Mouse (Mus musculus) cortical plate, adult 2 months (tissue): ENCODE measurements around the gene Wbp2. TPM values are rescaled to one million over a fixed set of nuclear protein-coding genes. Genes with fewer than 3 reads are reported as not detected.

Experiments used
- H3K27ac ChIP-seq: fragments of 200-500 bp; 2 replicates; pipeline ENCODE4 v1.5.1; 2012; ENCODE audit warnings: low read length, control low read depth, inconsistent platforms; ENCODE audit not compliant: insufficient read depth
- H3K4me1 ChIP-seq: fragments of 200-500 bp; 2 replicates; pipeline ENCODE4 v1.6.1; 2011; ENCODE audit warnings: low read length; ENCODE audit not compliant: control insufficient read depth, insufficient read depth
- H3K4me3 ChIP-seq: fragments of 200-500 bp; 2 replicates; pipeline ENCODE4 v1.5.1; 2011; ENCODE audit warnings: mild to moderate bottlenecking, low read length, control low read depth; ENCODE audit not compliant: insufficient read depth
- CTCF ChIP-seq: fragments of 200-500 bp; IDR thresholded peaks from 2 replicates; pipeline ENCODE4 v1.5.1; 2011; ENCODE audit warnings: mild to moderate bottlenecking, control low read depth, low read length; ENCODE audit not compliant: insufficient read depth; ENCODE audit errors: extremely low read depth
- POLR2A ChIP-seq: fragments of 200-500 bp; IDR thresholded peaks from 2 replicates; pipeline ENCODE4 v1.6.1; 2011; ENCODE audit warnings: mild to moderate bottlenecking, low read length, control low read depth; ENCODE audit not compliant: insufficient read depth; ENCODE audit errors: extremely low read depth
- polyA plus RNA-seq: library from polyadenylated mRNA; depleted of rRNA; stranded (reverse); fragments of >200 nt; gene quantifications from 2 replicates; pipeline ENCODE4 v1.2.3, GENCODE M21; 2012

The Wbp2 gene
- polyA plus RNA-seq, 1 experiment, result 438 TPM

DNA sequence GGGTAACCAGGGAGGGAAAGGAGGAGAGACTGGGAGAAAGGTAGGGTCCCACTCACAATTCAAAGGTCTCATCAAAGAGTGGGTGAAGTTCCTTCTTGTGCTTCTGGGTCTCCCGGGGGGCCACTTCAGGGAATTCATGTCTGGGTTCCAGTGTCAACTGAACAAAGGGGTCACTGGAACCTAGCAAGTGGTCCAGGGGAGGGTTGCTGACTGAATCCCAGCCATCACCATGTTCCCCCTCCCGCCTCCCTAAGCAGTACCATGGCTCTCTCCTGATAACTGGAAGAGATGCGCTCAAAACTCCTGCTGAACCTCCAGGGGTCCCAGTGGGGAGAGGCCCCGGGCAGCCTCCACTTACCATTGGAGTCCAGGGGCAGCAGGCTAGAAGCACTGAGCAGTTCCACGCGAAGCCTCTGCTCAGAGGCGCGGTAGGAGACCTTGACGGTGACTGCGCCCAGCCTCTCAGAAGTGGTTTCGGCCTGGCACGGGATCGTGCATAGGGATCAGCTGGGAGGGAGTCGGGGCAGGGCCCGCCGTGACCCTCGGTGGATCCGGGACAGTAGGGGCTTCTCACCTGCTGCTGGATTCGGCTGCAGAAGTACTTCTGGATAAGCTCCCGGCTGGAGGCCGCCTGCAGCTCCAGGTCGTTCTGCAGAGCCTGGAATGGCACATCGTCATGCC, 22.5 kb downstream of the Wbp2 start:
- H3K27ac ChIP-seq, result no peak overlapping the region
- no peak overlapping the region for H3K4me3 ChIP-seq

DNA sequence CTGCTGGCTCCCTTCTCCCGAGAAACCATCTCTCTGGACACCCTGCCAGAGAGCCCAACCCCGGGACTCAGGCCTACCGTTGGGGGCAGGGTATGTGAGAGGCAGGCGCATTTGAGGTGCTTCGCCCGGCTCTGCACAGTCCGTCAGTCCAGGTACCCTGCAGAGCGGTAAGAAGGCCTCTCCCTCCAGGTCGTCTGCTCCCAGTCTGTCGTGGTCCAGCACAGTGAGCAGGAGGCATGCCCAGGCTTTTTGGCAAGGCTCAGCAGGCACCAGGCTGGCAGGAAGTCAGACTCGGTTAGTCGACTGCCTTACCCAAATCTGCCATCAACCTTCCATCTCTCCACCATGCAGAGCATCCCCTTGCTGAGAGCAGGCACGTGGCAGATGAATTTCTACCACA, 23.2 kb downstream of the Wbp2 start:
- TF ChIP-seq CTCF (no peak), POLR2A (no peak)
- Histone ChIP-seq H3K4me1 (peaks cover 7% of the 10 kb centered on the region), H3K27ac (no peak overlapping the region), H3K4me3 (no peak overlapping the region)

More for the DNA sequence above, 22.5 kb downstream of the Wbp2 start:
- TF ChIP-seq POLR2A (no peak), CTCF (no peak)
- H3K4me1 ChIP-seq, result peaks cover 7% of the 10 kb centered on the region

DNA sequence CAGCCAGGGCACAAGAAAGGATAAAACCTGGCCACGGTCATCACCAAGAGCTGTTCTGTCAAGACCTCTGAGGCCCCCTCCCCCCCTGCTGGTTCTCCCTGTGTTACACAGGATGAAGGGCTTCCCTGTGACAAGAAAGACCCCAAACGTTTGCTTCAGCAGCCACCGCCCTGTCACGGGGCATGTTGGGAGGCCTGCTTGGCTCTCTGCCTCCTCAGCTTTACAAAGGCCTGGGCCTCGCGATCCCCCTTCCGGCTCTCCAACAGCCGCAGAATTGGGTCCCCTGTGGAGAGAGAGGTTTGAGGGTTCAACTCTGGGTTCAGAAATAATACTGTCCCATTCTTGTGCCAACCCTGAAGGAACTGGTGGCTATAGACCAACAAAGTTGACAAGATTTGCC, 24.3 kb downstream of the Wbp2 start:
- Histone ChIP-seq H3K4me1 (peaks cover 7% of the 10 kb centered on the region), H3K27ac (peak overlapping the region; percentile 7; the same call in 1 of the 2 replicates), H3K4me3 (no peak overlapping the region)
- no peak for TF ChIP-seq POLR2A
- no peak for TF ChIP-seq CTCF

DNA sequence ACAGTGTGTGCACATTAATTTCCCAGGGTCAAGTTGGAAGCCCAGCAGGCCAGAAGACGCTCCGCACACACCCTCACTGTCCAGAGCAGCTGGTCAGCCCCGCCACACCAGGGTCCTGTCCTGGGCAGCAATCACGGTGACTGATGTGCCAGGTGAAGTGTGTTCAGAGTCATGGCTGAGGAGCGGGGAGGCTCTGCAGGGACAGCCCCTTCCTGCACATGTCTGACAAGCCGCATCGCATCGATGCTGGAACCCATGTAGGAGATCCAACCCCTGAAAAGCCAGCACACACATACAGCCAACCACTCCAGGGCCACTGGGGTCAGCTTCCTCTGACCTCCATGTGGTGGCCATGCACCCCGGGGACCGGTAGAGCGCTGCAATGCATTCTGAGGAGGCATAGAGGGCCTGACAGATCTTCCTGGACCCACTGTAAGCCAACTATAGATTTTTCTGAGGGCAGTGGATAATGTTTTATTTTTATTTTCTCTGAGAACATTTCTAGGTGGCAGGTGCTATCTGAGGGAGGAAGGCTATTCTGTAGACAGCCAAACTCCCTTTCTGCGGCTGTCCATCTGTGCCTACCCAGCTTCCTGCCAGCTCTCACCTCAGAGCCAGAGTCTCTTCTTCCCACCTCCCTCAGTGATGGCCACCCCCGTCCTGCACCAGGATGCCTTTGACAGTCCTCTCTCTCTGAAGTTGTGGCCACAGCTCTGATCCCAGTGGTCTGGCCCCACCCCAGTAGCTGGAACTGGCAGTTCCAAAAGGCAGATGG, 25.0 kb downstream of the Wbp2 start:
- TF ChIP-seq CTCF, result no peak
- no peak for TF ChIP-seq POLR2A
- Histone ChIP-seq H3K4me3 (no peak overlapping the region), H3K27ac (peak overlapping the region; percentile 76), H3K4me1 (peaks cover 7% of the 10 kb centered on the region)

DNA sequence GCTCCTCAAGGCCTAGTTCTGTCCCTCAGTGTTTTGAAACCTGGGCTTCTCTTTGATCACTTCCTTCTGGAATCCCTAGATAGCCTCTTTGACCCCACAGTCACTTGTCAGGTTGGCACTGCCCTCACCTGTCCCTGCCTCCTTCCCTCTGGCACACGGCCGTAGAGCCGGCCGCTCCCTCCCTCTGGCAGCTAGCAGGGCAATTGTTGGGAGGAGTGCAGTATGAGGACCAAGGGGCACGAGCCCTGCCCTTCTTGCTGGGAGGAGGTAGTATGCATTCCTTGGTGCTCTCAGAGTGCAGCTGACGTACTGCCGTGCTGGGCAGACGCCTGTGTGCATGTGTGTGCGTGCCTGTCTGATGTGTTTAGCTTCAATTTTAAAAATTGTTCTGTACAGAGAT, 26.2 kb downstream of the Wbp2 start:
- H3K4me3 ChIP-seq, result no peak overlapping the region

DNA sequence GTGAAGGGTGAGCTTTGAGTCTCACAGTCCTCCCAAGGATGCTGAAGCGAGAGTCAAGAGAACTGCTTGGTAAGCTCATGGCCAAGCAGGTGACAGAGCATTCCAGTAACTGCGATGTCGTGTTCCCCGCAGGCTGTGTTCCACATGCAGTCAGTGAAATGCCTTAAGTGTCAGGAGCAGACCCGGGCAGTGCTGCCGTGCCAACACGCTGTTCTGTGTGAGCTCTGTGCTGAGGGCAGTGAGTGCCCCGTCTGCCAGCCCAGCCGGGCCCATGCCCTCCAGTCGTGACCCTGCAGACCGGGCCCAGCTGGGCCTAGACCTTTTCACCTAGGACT, 27.1 kb downstream of the Wbp2 start:
- Histone ChIP-seq H3K27ac (no peak overlapping the region), H3K4me3 (no peak overlapping the region), H3K4me1 (peaks cover 7% of the 10 kb centered on the region)
- TF ChIP-seq POLR2A (no peak), CTCF (no peak)

More for the DNA sequence above, 26.2 kb downstream of the Wbp2 start:
- Histone ChIP-seq H3K4me1 (peaks cover 7% of the 10 kb centered on the region), H3K27ac (peak overlapping the region; percentile 72; the same call in 1 of the 2 replicates)
- no peak for TF ChIP-seq CTCF
- TF ChIP-seq POLR2A, result no peak

DNA sequence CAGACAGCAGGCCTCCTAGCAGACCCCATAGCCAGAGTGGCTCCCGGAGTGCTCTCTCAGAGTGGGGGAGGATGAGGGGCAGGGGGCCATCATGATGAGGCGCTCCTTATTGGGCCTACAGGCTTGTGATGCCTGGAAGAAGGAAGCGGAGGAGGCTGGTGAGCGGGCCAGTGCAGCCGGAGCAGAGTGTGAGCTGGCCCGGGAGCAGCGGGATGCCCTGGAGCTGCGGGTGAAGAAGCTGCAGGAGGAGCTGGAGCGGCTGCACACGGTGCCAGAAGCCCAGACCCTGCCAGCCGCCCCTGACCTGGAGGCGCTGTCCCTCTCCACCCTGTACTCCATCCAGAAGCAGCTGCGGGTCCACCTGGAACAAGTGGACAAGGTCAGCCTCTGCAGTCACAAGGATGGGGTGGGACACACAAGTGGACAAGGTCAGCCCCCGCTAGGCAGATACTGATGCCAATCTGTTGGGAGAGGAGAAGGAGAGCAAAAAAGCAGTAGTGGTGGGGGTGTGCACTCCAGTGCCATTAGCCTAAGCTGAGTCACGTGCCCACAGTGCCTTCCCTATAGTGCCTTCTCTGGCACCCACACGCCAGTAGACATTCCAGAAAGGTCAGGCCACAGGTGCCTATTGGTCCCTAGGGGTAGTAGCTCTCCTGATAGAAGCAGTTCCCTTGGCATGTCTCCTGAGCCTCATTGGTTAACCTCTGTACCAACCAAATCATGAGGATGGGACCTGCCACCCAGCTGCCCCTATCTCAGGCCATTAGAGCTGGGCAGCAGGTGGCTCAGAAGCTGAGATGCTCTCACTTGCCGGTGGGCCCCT, 27.7 kb downstream of the Wbp2 start:
- no peak for TF ChIP-seq POLR2A
- no peak for TF ChIP-seq CTCF
- H3K27ac ChIP-seq, result no peak overlapping the region
- H3K4me3 ChIP-seq, result no peak overlapping the region
- peaks cover 7% of the 10 kb centered on the region for H3K4me1 ChIP-seq

DNA sequence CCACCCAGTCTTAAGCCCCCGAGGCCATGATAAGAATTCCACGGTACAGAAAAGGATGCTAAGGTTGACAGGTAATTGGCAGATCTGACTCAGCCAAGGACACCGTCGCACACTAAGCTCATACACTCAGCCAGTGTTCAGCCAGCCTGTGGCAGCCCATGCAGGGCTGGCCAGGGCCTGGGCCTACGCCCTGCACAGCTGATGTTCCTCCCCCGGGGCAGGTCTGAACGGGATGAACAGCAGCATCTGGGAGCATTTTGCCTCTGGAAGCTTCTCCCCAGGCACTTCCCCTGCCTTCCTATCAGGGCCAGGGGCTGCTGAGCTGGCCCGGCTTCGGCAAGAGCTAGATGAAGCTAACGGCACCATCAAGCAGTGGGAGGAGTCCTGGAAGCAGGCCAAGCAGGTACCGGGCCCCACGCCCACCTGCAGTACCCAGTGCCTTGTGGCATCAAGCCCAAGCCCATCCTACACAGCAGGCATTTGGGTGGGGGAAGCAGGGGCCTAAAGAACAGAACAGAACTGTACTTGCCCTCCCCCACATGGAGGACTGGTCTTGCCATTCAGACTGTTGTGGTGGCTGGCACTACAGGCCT, 28.7 kb downstream of the Wbp2 start:
- no peak overlapping the region for H3K4me3 ChIP-seq
- TF ChIP-seq CTCF, result no peak
- no peak for TF ChIP-seq POLR2A
- peaks cover 7% of the 10 kb centered on the region for H3K4me1 ChIP-seq
- no peak overlapping the region; the same call in 1 of the 2 replicates for H3K27ac ChIP-seq

DNA sequence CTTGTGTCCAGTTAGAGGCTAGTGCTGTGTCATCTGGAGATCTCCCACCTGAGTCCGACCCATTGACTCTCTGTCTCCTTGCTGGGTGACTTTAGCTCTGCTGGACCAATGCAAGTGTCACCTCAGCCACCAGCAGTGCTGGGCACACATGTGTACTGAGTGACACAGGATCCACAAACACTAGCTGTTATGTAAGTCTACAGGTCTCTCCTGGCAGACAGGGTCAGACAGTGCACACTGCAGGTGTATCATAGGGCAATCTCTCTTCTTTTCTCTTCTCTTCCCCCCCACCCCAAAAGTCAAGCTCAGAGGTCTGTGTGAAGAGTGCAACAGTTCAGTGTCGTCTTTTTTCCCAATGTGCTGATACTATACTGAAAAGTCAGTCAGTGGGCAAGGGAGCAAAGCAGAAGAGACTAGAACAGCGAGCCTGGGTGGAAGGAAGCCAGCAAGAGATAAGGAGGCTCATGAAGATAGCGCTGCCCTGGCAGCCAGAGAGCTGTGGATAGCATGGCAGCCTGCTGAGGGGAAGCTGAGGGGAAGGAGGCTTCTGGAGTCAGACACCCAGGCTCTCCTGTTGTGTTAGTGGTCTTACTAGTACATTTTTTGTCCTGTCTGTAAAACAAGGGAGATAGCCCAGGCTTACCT, 29.4 kb downstream of the Wbp2 start:
- no peak overlapping the region for H3K4me3 ChIP-seq
- no peak overlapping the region; the same call in 1 of the 2 replicates for H3K27ac ChIP-seq
- H3K4me1 ChIP-seq, result peaks cover 7% of the 10 kb centered on the region
- TF ChIP-seq POLR2A, result no peak
- no peak for TF ChIP-seq CTCF
